Mouse (Mus musculus): ENCODE measurements around the gene Zcchc3. TPM values are rescaled to one million over a fixed set of nuclear protein-coding genes. Genes with fewer than 3 reads are reported as not detected.

Gene Zcchc3
- polyA plus RNA-seq (2012; rRNA removed) = 20.1 and 21.6 TPM in 2 replicates

DNA sequence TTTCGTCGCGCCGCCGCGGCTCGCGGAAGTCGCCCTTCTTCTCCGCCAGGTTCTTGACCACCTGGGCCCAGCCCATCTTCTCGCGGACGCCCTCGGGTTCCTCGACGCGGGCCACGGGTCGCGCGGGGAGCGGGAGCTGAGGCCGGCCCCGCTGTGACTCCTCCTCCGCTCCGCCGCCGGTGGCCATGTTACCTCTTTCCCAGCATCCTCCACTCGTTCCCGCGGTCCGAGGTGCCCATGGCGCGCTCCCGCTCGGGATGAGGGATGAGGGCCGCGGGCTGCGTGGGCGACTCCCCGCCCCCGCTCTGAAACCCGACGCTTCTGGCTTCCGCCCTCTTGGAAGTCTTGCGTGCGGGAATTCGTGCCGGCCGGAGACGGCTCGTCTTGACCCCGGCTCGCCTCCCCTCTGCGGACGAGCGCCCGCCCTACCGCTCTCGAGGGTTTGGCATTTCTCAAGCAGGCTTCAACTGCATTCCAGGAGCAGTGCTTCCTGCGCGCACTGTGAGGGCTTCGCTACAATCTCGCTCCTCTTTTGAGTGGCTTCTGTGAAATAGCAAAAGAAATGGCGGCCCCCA, at the start of gene Zcchc3:
Zcchc3 (minus strand) TSS at position 437 of the 575 bp plus-strand sequence.

DNA sequence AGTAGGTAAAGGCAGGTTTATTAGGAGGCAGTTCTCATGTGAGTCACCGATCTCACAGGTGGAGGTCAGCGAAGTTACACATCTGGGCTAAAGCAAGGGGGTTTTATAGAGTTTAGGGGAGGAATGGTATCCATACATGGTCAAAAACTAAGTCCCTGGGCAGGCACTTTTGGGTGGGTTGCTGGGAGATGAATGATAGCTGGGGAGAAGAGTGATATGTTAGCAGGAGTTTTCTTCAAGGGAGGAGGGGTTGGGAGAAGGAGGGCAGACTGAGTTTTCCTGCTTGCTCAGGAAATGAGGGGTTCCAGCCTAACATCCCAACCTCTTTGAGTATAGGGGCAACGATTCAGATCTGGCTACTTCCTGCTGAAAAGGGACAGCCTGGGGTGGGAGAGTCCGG, 460 bp upstream of the Zcchc3 start, which contains the start of gene 6820408C15Rik:
6820408C15Rik (plus strand) TSS at position 301 of the 400 bp plus-strand sequence.

DNA sequence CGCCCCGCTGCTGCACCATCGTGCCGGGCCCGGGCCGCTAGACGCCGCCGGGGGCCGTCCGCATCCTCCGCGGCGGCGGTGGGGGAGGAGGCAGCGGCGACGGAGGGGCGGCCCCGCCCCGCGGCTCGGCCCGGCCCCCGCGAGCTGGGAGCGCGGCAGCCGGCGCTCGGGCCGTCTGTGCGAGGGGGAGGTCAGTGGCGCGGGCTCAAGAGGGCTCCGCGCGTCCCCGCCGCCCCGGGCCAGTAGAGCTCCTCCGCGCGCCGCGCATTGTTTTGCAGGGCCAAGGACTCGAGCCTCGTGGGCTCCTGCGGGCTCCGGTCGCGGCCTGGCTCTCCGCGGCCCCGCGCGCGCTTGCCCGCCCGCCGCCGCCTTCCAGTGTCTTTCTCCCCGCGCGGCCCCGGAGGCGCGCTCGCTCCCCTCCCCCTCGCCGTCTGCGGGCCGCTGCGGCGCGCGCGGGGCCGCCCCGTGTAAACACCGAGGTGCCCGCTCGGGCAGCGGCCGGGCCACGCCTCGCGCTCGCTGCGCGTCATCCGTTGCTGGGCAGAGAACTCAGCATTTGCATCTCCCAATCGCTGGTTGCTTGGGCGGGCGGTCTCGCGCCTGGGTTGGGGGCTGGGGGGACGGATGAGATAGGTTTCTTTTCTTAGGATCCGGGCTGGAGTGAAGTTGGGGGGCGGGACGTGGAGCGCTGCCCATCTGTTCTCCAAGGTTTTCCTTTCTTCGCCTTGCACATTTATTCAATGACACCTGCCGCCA, 17.0 kb downstream of the Zcchc3 start, which contains the start of gene Sox12:
Sox12 (minus strand) TSS at position 384 of the 756 bp plus-strand sequence.

DNA sequence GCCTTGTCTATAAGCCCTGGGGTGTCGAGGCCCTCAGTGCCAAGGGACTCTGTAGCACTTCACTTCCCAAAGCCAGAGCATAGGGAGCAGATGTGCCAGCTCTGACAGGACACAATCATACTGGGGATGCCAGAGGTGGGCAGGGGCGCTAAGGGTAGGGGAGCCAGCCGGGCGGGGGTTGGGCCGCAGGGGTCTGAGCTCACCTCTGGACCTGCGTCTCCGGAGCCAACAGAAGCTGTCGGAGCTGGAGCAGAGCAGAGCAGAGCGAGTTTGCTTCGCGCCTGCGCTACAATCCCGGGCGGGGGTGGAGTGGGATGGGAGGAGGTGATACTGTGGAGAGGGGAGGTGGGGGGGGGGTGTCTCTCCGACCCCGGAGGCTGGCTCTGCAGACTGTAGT, 38.5 kb downstream of the Zcchc3 start, which contains the start of gene Nrsn2:
Nrsn2 (minus strand) TSS at position 294 of the 397 bp plus-strand sequence.

Other genes starting within 250 kb of the Zcchc3 start
- gene Csnk2a1, start 188.2 kb downstream of the Zcchc3 start, polyA plus RNA-seq (2012; rRNA removed) = 83.6 and 94.8 TPM in 2 replicates
- gene Tbc1d20, start 121.2 kb downstream of the Zcchc3 start, polyA plus RNA-seq (2012; rRNA removed) = 43.8 and 46.3 TPM in 2 replicates
- gene Rbck1, start 82.4 kb downstream of the Zcchc3 start, polyA plus RNA-seq (2012; rRNA removed) = 255 and 263 TPM in 2 replicates
- gene Trib3, start 71.0 kb downstream of the Zcchc3 start, polyA plus RNA-seq (2012; rRNA removed) = 0.37 and 0.63 TPM in 2 replicates
- gene Nrsn2, start 38.4 kb downstream of the Zcchc3 start, polyA plus RNA-seq (2012; rRNA removed) = 21.5 and 24.8 TPM in 2 replicates
- 84.0 and 84.5 TPM in 2 replicates for gene Sox12, start 17.0 kb downstream of the Zcchc3 start, polyA plus RNA-seq (2012; rRNA removed)
- 2.2 and 2.6 TPM in 2 replicates for gene 6820408C15Rik, start 560 bp upstream of the Zcchc3 start, polyA plus RNA-seq (2012; rRNA removed)
- not detected in 2 replicates for gene Defb23, start 49.6 kb upstream of the Zcchc3 start, polyA plus RNA-seq (2012; rRNA removed)
- 0.09 TPM in 1 of 2 replicates, not detected in the other for gene Defb20, start 62.0 kb upstream of the Zcchc3 start, polyA plus RNA-seq (2012; rRNA removed)
- not detected in 2 replicates for gene Defb22, start 75.1 kb upstream of the Zcchc3 start, polyA plus RNA-seq (2012; rRNA removed)
- gene Defb26, start 96.7 kb upstream of the Zcchc3 start, polyA plus RNA-seq (2012; rRNA removed) = not detected in 2 replicates
- gene Defb28, start 103.2 kb upstream of the Zcchc3 start, polyA plus RNA-seq (2012; rRNA removed) = not detected in 2 replicates
- not detected in 2 replicates for gene Defb29, start 125.1 kb upstream of the Zcchc3 start, polyA plus RNA-seq (2012; rRNA removed)
- gene Gm17416, start 154.3 kb upstream of the Zcchc3 start, polyA plus RNA-seq (2012; rRNA removed) = not detected in 2 replicates
- not detected in 2 replicates for gene Defb21, start 157.7 kb upstream of the Zcchc3 start, polyA plus RNA-seq (2012; rRNA removed)
- gene Defb19, start 165.3 kb upstream of the Zcchc3 start, polyA plus RNA-seq (2012; rRNA removed) = not detected in 2 replicates
- not detected in 2 replicates for gene Defb45, start 184.4 kb upstream of the Zcchc3 start, polyA plus RNA-seq (2012; rRNA removed)
- gene Defb36, start 189.3 kb upstream of the Zcchc3 start, polyA plus RNA-seq (2012; rRNA removed) = not detected in 2 replicates
- gene Defb25, start 208.0 kb upstream of the Zcchc3 start, polyA plus RNA-seq (2012; rRNA removed) = not detected in 2 replicates
- gene Rem1, start 211.9 kb upstream of the Zcchc3 start, polyA plus RNA-seq (2012; rRNA removed) = 0.41 and 0.84 TPM in 2 replicates

All from central nervous system, embryonic 14 days (tissue).